Mouse (Mus musculus) left cerebral cortex, adult 2 months (tissue): ENCODE data around the gene H2-M5. TPM values are rescaled to one million over a fixed set of nuclear protein-coding genes. Genes with fewer than 3 reads are reported as not detected.

Experiments used
- DNase-seq, 2 experiments: peaks; one replicate each; pipeline ENCODE4 v3.0.0; 2021 to 2022; ENCODE audit warnings: low spot score in 2 of 2, mixed read lengths in 1 of 2; ENCODE audit errors: extremely low spot score in 1 of 2
- H3K27ac ChIP-seq: fragments of 200-600 bp; 2 replicates; pipeline ENCODE4 v1.8.1; 2022
- H3K4me3 ChIP-seq: fragments of 200-600 bp; 2 replicates; pipeline ENCODE4 v1.8.1; 2022
- CTCF ChIP-seq: fragments of 200-600 bp; IDR thresholded peaks from 2 replicates; pipeline ENCODE4 v1.8.1; 2022; ENCODE audit warnings: antibody characterized with exemption, mild to moderate bottlenecking, moderate library complexity
- intact Hi-C: fragments of 180-260 bp; cut with DNase I; formaldehyde crosslinking; loops from one replicate; pipeline ENCODE4 v1.15.1; 2025
- total RNA-seq, 2 experiments: library from RNA; stranded (reverse); gene quantifications; 2 replicates each; pipeline ENCODE4 v1.2.3; 2021

H2-M5 gene
- total RNA-seq, 2 experiments from 2014 or later, result 0.61 to 0.75 TPM

DNA sequence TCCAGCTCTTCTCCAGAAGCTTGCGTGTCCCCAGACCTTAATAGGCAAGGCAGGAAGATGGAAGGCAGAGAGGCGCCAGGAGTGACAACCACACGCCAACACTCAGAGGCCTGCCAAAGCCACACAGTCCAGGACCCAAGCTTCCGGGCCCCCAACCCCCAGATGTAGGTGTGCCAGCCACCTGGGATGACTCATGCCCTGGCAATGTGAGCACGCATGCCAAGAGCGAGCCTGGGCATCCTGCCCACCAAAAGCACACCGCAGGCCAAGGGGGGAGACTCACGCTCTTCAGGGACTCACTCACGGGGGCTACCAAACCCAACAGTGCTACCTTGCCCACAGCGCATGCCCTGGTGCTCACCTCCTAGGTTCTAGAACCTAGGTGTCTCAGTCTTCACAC is 46.9 kb downstream of the H2-M5 start:
- no peak for TF ChIP-seq CTCF
- H3K27ac ChIP-seq, result peak overlapping the region; percentile 89
- DNase-seq, result peak; percentile 50 to 78
- intact Hi-C loops, result loop anchor here (1.0 to 2.0 kb wide), 2 partner anchors 14 to 16 kb away; partner anchors contain the start of genes Znrd1 and Znrd1as
- peak overlapping the region; percentile 58 for H3K4me3 ChIP-seq

- H3K4me3 ChIP-seq, result no peak overlapping the region
- DNase-seq, result no peak
- no peak for TF ChIP-seq CTCF
- H3K27ac ChIP-seq, result no peak overlapping the region
- intact Hi-C loops, result no loop called here
Observed at GRCm38 (mm10) chr17:36938056-36938455, 51.3 kb downstream of the H2-M5 start.

Other genes with a start within 250 kb of the H2-M5 start
- not detected for gene H2-M10.5, start 216.6 kb downstream of the H2-M5 start, total RNA-seq
- not detected for gene H2-M10.6, start 177.4 kb downstream of the H2-M5 start, total RNA-seq
- 10 to 100 TPM; 18.6 to 22.7 TPM for gene Trim26, start 152.4 kb downstream of the H2-M5 start, total RNA-seq
- gene Trim15, start 122.3 kb downstream of the H2-M5 start, total RNA-seq, result not detected
- gene Trim10, start 120.0 kb downstream of the H2-M5 start, total RNA-seq, result not detected
- not detected for gene Trim40, start 99.4 kb downstream of the H2-M5 start, total RNA-seq
- gene Trim31, start 91.4 kb downstream of the H2-M5 start, total RNA-seq, result not detected
- 10 to 100 TPM in 1 of 2 experiments, 1 to 10 TPM in 1; 8.2 to 12.5 TPM for gene Rnf39, start 46.6 kb downstream of the H2-M5 start, total RNA-seq
- 100 to 1,000 TPM; 132 to 146 TPM for gene Ppp1r11, start 37.8 kb downstream of the H2-M5 start, total RNA-seq
- gene Znrd1, start 31.0 kb downstream of the H2-M5 start, total RNA-seq, result 10 to 100 TPM; 30.6 to 31.6 TPM
- gene Znrd1as, start 30.9 kb downstream of the H2-M5 start, total RNA-seq, result 1 to 10 TPM; 5.3 to 6.2 TPM
- gene 2410137M14Rik, start 8.3 kb downstream of the H2-M5 start, total RNA-seq, result not detected
- gene Zfp57, start 11.6 kb upstream of the H2-M5 start, total RNA-seq, result 10 to 100 TPM; 16.7 to 17.8 TPM
- 10 to 100 TPM; 29.1 to 29.2 TPM for gene Mog, start 33.9 kb upstream of the H2-M5 start, total RNA-seq
- gene Gabbr1, start 56.4 kb upstream of the H2-M5 start, total RNA-seq, result 100 to 1,000 TPM; 687 to 720 TPM
- under 1 TPM in 1 of 2 experiments, not detected in 1; 0.12 TPM for gene Olfr90, start 99.0 kb upstream of the H2-M5 start, total RNA-seq
- gene Olfr91, start 108.7 kb upstream of the H2-M5 start, total RNA-seq, result not detected
- gene Olfr92, start 130.6 kb upstream of the H2-M5 start, total RNA-seq, result not detected
- gene Olfr93, start 172.0 kb upstream of the H2-M5 start, total RNA-seq, result not detected
- gene Ubd, start 204.4 kb upstream of the H2-M5 start, total RNA-seq, result not detected
- not detected for gene Olfr94, start 211.5 kb upstream of the H2-M5 start, total RNA-seq
- not detected for gene Olfr95, start 223.6 kb upstream of the H2-M5 start, total RNA-seq
- gene Olfr96, start 230.6 kb upstream of the H2-M5 start, total RNA-seq, result not detected
- not detected for gene Olfr97, start 247.8 kb upstream of the H2-M5 start, total RNA-seq